Mouse (Mus musculus): Measurements from ENCODE around the gene Cldnd2.

Gene Cldnd2

DNA sequence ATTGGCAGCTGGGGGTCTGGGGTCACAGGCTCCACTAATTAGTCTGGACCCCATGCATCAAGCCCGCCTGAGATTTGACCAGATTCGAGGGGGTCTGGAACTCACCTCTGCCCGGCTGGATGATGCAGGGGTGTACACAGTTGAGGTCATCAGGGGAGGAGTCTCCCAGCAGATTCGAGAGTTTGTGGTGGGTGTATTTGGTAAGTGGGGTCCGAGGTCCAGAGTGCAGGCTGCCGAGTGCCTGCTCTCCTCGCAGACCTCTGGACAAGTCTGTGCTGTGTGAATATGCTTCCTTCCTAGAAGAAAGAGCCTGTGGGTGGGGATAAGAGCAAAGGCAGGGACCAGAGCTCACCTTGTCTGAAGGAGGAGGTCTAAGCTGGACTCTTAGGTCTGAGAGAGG, 23.4 kb downstream of the Cldnd2 start:
- DNase-seq (ENCODE audit: low read depth, low spot score): no peak
- Histone ChIP-seq H3K36me3 (ENCODE audit: control insufficient read depth, insufficient read depth, low read length, poor library complexity, severe bottlenecking) (no peaks in the 10 kb centered on the region), H3K27me3 (ENCODE audit: control insufficient read depth, insufficient read depth, low read length, poor library complexity, severe bottlenecking) (no peaks in the 10 kb centered on the region)

DNA sequence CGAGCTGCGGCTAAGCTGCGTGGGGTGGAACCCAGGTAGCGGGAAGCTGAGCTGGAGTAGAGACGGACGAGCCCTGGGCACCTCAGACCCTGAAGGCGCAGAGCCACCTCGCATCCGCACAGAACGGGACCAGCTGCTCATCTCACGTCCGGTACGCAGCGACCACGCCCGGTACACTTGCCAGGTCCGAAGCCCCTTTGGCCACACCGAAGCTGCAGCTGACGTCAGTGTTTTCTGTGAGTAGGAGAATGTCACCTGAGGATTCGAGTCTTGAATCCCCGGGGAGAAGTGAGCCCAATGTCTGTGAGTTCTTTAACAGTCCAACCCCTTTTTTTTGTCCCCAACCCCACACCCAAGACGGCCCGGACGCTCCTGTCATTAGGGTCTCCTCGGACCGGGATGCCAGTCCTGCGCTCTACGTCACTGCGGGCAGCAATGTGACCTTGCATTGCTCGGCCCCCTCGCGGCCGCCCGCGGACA, 24.3 kb downstream of the Cldnd2 start:
- Histone ChIP-seq H3K27me3 (ENCODE audit: control insufficient read depth, insufficient read depth, low read length, poor library complexity, severe bottlenecking) (no peaks in the 10 kb centered on the region), H3K36me3 (ENCODE audit: control insufficient read depth, insufficient read depth, low read length, poor library complexity, severe bottlenecking) (no peaks in the 10 kb centered on the region)
- DNase-seq (ENCODE audit: low read depth, low spot score): peak; percentile 72

DNA sequence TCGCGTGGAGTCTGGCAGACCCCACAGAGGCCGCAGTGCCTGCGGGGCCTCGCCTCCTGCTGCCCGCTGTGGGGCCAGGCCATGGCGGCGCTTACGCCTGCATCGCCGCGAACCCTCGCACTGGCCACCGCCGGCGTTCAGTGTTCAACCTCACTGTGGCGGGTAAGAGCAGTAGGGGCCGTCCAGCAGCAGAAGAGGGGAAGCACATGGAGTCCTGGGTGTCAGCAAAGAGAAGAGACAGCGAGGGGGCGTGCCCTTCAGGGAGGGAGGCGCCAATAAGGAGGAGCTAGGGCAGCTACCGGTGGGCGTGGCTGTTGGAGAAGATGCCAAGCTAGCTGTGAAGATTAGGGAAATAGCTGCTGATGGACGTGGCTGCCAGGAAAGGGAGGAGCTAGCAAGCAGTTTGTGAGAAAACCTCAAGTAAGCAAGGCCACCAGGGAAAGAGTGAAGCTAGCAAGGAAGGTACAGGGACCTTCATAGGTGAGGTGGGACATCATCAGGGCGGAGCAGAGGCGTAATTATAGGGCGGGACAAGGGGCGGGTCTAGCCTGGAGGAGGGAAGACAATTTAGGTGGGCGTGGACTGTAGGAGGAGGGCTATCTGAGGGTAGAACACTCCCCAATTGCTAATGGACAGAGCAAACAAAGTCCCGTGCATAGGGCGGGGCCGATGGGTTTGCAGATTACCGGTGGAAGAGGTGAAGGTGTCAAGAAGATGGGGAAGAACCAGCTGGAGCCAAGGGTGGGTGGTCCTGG, 24.9 kb downstream of the Cldnd2 start:
- peak; percentile 97 for DNase-seq (ENCODE audit: low read depth, low spot score)
- Histone ChIP-seq H3K36me3 (ENCODE audit: control insufficient read depth, insufficient read depth, low read length, poor library complexity, severe bottlenecking) (no peaks in the 10 kb centered on the region), H3K27me3 (ENCODE audit: control insufficient read depth, insufficient read depth, low read length, poor library complexity, severe bottlenecking) (no peaks in the 10 kb centered on the region)

GRCm38 (mm10) chr7:43466099-43466694, 25.6 kb downstream of the Cldnd2 start:
- H3K27me3 ChIP-seq (ENCODE audit: control insufficient read depth, insufficient read depth, low read length, poor library complexity, severe bottlenecking): no peaks in the 10 kb centered on the region
- no peaks in the 10 kb centered on the region for H3K36me3 ChIP-seq (ENCODE audit: control insufficient read depth, insufficient read depth, low read length, poor library complexity, severe bottlenecking)
- DNase-seq (ENCODE audit: low read depth, low spot score): peak; percentile 86

GRCm38 (mm10) chr7:43470373-43470772, 29.8 kb downstream of the Cldnd2 start:
- Histone ChIP-seq H3K36me3 (ENCODE audit: control insufficient read depth, insufficient read depth, low read length, poor library complexity, severe bottlenecking) (no peaks in the 10 kb centered on the region), H3K27me3 (ENCODE audit: control insufficient read depth, insufficient read depth, low read length, poor library complexity, severe bottlenecking) (no peaks in the 10 kb centered on the region; the same call in 1 of the 2 replicates)
- DNase-seq (ENCODE audit: low read depth, low spot score): peak; percentile 80

- H3K36me3 ChIP-seq (ENCODE audit: control insufficient read depth, insufficient read depth, low read length, poor library complexity, severe bottlenecking): no peaks in the 10 kb centered on the region
- DNase-seq (ENCODE audit: low read depth, low spot score): peak; percentile 64
- H3K27me3 ChIP-seq (ENCODE audit: control insufficient read depth, insufficient read depth, low read length, poor library complexity, severe bottlenecking): no peaks in the 10 kb centered on the region; the same call in 1 of the 2 replicates
These were observed 35.1 kb downstream of the Cldnd2 start for GRCm38 (mm10) chr7:43475706-43476105.

- DNase-seq (ENCODE audit: low read depth, low spot score): no peak
- no peaks in the 10 kb centered on the region for H3K36me3 ChIP-seq (ENCODE audit: control insufficient read depth, insufficient read depth, low read length, poor library complexity, severe bottlenecking)
- H3K27me3 ChIP-seq (ENCODE audit: control insufficient read depth, insufficient read depth, low read length, poor library complexity, severe bottlenecking): no peaks in the 10 kb centered on the region; the same call in 1 of the 2 replicates
These were observed 35.8 kb downstream of the Cldnd2 start for GRCm38 (mm10) chr7:43476376-43476775.

DNA sequence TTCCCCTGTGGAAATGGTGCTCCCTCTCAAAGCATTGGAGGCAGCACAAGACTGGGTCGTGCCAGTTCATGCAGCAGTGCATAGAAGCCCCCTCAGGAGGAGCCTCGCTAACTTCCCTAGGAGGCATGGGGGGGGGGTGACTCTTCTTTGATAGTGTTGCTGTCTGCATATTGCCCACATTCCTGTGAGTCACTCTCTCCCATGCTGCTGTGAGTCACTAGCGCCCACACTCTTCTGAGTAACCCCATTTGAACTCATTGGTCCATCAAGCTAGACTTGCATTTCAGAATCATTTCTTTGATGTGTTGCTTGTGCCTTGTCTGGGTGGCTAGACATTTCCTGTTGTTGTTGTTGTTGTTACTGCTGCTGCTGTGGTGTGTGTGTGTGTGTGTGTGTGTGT, 40.6 kb downstream of the Cldnd2 start:
- Histone ChIP-seq H3K36me3 (ENCODE audit: control insufficient read depth, insufficient read depth, low read length, poor library complexity, severe bottlenecking) (no peaks in the 10 kb centered on the region), H3K27me3 (ENCODE audit: control insufficient read depth, insufficient read depth, low read length, poor library complexity, severe bottlenecking) (no peaks in the 10 kb centered on the region)
- DNase-seq (ENCODE audit: low read depth, low spot score): no peak

GRCm38 (mm10) chr7:43482090-43482716, 41.6 kb downstream of the Cldnd2 start:
- DNase-seq (ENCODE audit: low read depth, low spot score): no peak
- H3K36me3 ChIP-seq (ENCODE audit: control insufficient read depth, insufficient read depth, low read length, poor library complexity, severe bottlenecking): no peaks in the 10 kb centered on the region
- H3K27me3 ChIP-seq (ENCODE audit: control insufficient read depth, insufficient read depth, low read length, poor library complexity, severe bottlenecking): no peaks in the 10 kb centered on the region

GRCm38 (mm10) chr7:43483236-43483635, 42.7 kb downstream of the Cldnd2 start:
- no peaks in the 10 kb centered on the region for H3K36me3 ChIP-seq (ENCODE audit: control insufficient read depth, insufficient read depth, low read length, poor library complexity, severe bottlenecking)
- H3K27me3 ChIP-seq (ENCODE audit: control insufficient read depth, insufficient read depth, low read length, poor library complexity, severe bottlenecking): no peaks in the 10 kb centered on the region
- DNase-seq (ENCODE audit: low read depth, low spot score): no peak

- DNase-seq (ENCODE audit: low read depth, low spot score): no peak
- no peaks in the 10 kb centered on the region for H3K27me3 ChIP-seq (ENCODE audit: control insufficient read depth, insufficient read depth, low read length, poor library complexity, severe bottlenecking)
- no peaks in the 10 kb centered on the region for H3K36me3 ChIP-seq (ENCODE audit: control insufficient read depth, insufficient read depth, low read length, poor library complexity, severe bottlenecking)
These were observed 48.1 kb downstream of the Cldnd2 start for GRCm38 (mm10) chr7:43488646-43489045.

DNA sequence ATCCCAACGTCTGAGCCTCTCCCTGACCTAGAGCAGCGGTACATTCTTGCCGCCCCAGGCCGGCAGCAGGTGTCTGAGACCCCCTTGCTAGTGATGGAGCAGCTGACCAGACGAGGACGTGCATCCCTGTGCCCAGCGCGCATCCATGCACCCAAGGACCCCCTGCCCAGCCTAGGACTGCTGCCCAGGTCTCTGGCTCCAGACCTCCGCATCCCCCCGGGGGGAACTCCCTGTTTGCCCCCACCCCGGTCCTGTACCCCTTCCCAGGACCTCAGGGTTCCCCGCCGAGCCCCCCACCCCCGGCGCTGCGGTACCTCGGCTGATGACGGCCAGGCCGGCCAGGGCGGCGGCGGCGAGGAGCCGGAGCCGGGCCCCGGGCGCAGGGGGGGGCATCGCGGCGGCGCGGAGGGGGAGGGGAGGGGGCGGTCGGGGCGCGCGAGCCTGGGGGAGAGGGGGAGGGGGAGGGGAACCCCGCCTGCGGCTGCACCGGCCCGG, 49.1 kb downstream of the Cldnd2 start, which contains the start of gene Iglon5:
TSS of gene Iglon5 (minus strand) at position 445 of the 495 bp plus-strand sequence.
- no peak for DNase-seq (ENCODE audit: low read depth, low spot score)

GRCm38 (mm10) chr7:43490182-43490584, 49.6 kb downstream of the Cldnd2 start:
- Histone ChIP-seq H3K27me3 (ENCODE audit: control insufficient read depth, insufficient read depth, low read length, poor library complexity, severe bottlenecking) (no peaks in the 10 kb centered on the region), H3K36me3 (ENCODE audit: control insufficient read depth, insufficient read depth, low read length, poor library complexity, severe bottlenecking) (no peaks in the 10 kb centered on the region)
- no peak for DNase-seq (ENCODE audit: low read depth, low spot score)

More for the DNA sequence above, 49.1 kb downstream of the Cldnd2 start, which contains the start of gene Iglon5:
- Histone ChIP-seq H3K36me3 (ENCODE audit: control insufficient read depth, insufficient read depth, low read length, poor library complexity, severe bottlenecking) (no peaks in the 10 kb centered on the region), H3K27me3 (ENCODE audit: control insufficient read depth, insufficient read depth, low read length, poor library complexity, severe bottlenecking) (no peaks in the 10 kb centered on the region)

DNA sequence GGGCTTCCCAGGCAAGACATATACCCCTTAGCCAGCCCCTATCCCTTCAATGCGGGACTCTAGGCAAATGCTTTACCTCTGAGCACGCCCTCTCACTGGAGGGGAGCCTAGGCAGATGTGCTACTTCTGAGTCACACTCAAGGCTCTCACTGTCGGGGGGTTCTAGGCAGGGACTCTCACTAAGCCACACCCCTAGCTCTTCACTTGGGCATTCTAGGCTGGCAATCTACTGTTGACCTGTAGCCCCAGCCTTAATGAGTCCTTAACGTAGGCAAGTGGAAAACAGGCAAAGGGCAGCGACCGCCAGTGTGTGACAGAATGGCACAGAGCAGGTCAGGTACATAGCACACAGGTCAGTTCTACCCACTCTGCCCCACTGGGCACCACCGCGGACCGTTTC, 50.3 kb downstream of the Cldnd2 start:
- Histone ChIP-seq H3K36me3 (ENCODE audit: control insufficient read depth, insufficient read depth, low read length, poor library complexity, severe bottlenecking) (no peaks in the 10 kb centered on the region), H3K27me3 (ENCODE audit: control insufficient read depth, insufficient read depth, low read length, poor library complexity, severe bottlenecking) (no peaks in the 10 kb centered on the region)
- DNase-seq (ENCODE audit: low read depth, low spot score): no peak
